Mouse (Mus musculus) hindbrain, embryonic 16.5 days (tissue): ENCODE results near the gene Bbs1. TPM values are rescaled to one million over a fixed set of nuclear protein-coding genes. Genes with fewer than 3 reads are reported as not detected.

Source experiments
- ATAC-seq: fragments of 200-750 bp; cut with Nextera tagmentation; 2 replicates; pipeline ENCODE4 v1.8.0; 2017; ENCODE audit warnings: moderate TSS enrichment, moderate library complexity
- H3K27ac ChIP-seq: fragments of 300-500 bp; sonication (generic); 2 replicates; pipeline ENCODE4 v1.5.1; 2014; ENCODE audit warnings: low read depth, mild to moderate bottlenecking, control low read depth, low read length, moderate library complexity
- H3K27me3 ChIP-seq: fragments of 300-500 bp; sonication (generic); replicated peaks from 2 replicates; pipeline ENCODE4 v1.6.1; 2014; ENCODE audit warnings: low read length; ENCODE audit not compliant: control insufficient read depth, insufficient read depth
- H3K36me3 ChIP-seq: fragments of 300-500 bp; sonication (generic); 2 replicates; pipeline ENCODE4 v1.6.1; 2014; ENCODE audit warnings: mild to moderate bottlenecking, low read length, moderate library complexity, mixed read lengths; ENCODE audit not compliant: control insufficient read depth, insufficient read depth
- H3K4me1 ChIP-seq: fragments of 300-500 bp; sonication (generic); 2 replicates; pipeline ENCODE4 v1.6.1; 2014; ENCODE audit warnings: low read depth, low read length; ENCODE audit not compliant: control insufficient read depth, insufficient read depth
- H3K4me2 ChIP-seq: fragments of 300-500 bp; sonication (generic); 2 replicates; pipeline ENCODE4 v1.6.1; 2014; ENCODE audit warnings: mild to moderate bottlenecking, low read length, control low read depth, moderate library complexity
- H3K4me3 ChIP-seq: fragments of 300-500 bp; sonication (generic); 2 replicates; pipeline ENCODE4 v1.5.1; 2014; ENCODE audit warnings: mild to moderate bottlenecking, low read length, control low read depth, moderate library complexity
- H3K9ac ChIP-seq: fragments of 300-500 bp; sonication (generic); 2 replicates; pipeline ENCODE4 v1.6.1; 2014; ENCODE audit warnings: low read depth, mild to moderate bottlenecking, control low read depth, low read length, moderate library complexity
- H3K9me3 ChIP-seq: fragments of 300-500 bp; sonication (generic); 2 replicates; pipeline ENCODE4 v1.6.1; 2014; ENCODE audit warnings: mild to moderate bottlenecking, low read length, moderate library complexity; ENCODE audit not compliant: control insufficient read depth
- WGBS: fragments of 180-500 bp; shearing (Covaris S2); extraction: QIAGEN DNeasy Blood & Tissue Kit; methylation state at CpG from one replicate; pipeline ENCODE4 v1.1.7; 2014; 5-methylcytosine and 5-hydroxymethylcytosine counted together
- polyA plus RNA-seq: library from polyadenylated mRNA; unstranded; fragments of >200 nt; fragmentation: Nextera tagmentation; extraction: Ambion mirVana; gene quantifications from 2 replicates; pipeline ENCODE4 v1.2.1, GENCODE M21; 2015

Gene Bbs1
- polyA plus RNA-seq, 1 experiment from 2014 or later, result 8.8 TPM

DNA sequence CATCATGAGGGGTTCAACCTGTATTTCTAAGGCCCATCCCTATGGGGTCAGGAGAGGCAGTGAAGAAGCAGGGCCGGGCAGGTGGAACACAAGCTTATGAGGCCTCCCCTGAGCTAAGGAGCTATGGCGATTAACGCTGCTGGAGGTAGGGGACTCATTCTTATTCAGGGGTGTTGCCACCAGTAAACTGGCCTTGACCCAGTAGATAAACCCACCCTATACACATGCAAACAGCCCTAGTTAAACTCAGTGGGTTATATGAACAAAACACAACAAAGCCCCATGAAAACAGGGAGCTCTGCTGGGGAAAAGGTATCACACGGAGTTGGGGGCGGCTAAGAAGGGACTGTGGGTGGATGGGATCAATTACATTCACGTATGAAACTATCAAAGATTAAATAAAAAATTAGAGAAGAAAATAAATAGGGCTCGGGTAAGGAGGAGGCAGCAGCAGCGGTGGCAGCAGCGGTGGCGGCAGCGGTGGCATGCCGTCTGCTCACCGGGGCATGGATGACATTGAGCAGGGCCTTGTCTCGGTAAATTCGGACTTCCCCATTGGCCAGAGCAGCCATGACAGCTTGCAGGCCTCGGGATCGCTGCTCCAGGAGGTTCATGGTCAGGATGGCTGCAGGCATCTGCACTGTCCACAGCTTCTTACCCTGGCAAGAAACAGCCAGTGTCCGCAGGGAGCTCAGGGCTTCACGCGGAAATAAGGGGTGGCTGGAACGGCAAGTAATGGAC lies 9.5 kb downstream of the Bbs1 start:
- Histone ChIP-seq H3K4me2 (no peak overlapping the region), H3K9me3 (no peaks in the 10 kb centered on the region), H3K36me3 (peaks cover 12% of the 10 kb centered on the region), H3K27me3 (no peaks in the 10 kb centered on the region), H3K9ac (no peak overlapping the region), H3K4me3 (no peak overlapping the region), H3K27ac (no peak overlapping the region), H3K4me1 (no peaks in the 10 kb centered on the region)
- no peak for ATAC-seq
- WGBS, result 56% methylated on average over 21 of the region's 21 CpGs

DNA sequence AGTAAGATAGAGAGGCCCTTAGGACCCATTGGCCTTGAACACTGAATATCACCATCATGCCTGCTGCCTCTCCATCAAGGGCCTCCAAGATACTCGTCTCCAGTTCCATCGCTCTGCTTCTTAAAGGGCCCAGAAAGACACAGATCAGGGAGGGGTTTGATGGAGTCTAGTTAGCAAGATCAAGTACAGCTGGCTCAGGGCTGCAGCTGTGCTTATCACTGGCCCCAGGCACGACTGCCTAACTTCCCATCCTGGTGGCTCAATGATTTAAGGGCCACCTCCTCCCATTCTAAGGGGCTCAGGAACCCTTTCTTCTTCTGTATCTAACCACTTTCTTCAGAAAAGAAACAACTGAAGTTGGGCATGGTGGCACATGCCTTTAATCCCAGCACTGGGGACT lies 14.6 kb downstream of the Bbs1 start:
- H3K4me1 ChIP-seq, result no peaks in the 10 kb centered on the region
- H3K4me2 ChIP-seq, result no peak overlapping the region
- WGBS, result 84% methylated on average over 3 of the region's 3 CpGs
- no peak for ATAC-seq
- H3K27ac ChIP-seq, result no peak overlapping the region
- H3K9ac ChIP-seq, result no peak overlapping the region
- peaks cover 11% of the 10 kb centered on the region for H3K36me3 ChIP-seq
- H3K27me3 ChIP-seq, result no peaks in the 10 kb centered on the region
- H3K4me3 ChIP-seq, result no peak overlapping the region
- no peaks in the 10 kb centered on the region for H3K9me3 ChIP-seq

DNA sequence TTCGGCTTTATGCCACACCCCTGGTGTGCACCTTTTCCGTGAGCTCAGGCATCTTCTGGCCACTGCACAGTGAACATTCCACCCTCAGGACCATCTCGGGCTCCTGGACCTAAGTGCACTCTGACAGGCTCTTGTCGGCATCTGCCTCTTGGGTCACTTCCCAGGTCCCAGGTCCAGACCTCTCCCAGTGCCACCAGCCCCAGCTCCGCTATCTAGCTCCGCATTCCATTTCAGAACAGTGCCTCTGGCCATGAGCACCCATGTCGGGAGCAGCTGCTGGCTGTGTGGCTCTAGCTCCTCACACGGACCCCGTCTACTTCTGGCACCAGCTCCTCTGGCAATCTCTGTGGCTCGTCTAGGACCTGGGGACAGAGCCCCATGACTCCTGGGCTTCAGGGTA lies 16.6 kb downstream of the Bbs1 start:
- 91% methylated on average over 10 of the region's 10 CpGs for WGBS
- no peak for ATAC-seq
- H3K9ac ChIP-seq, result no peak overlapping the region
- no peaks in the 10 kb centered on the region for H3K27me3 ChIP-seq
- H3K4me2 ChIP-seq, result no peak overlapping the region
- H3K9me3 ChIP-seq, result no peaks in the 10 kb centered on the region
- H3K36me3 ChIP-seq, result peaks cover 11% of the 10 kb centered on the region
- H3K4me3 ChIP-seq, result no peak overlapping the region
- H3K27ac ChIP-seq, result no peak overlapping the region
- H3K4me1 ChIP-seq, result no peaks in the 10 kb centered on the region

DNA sequence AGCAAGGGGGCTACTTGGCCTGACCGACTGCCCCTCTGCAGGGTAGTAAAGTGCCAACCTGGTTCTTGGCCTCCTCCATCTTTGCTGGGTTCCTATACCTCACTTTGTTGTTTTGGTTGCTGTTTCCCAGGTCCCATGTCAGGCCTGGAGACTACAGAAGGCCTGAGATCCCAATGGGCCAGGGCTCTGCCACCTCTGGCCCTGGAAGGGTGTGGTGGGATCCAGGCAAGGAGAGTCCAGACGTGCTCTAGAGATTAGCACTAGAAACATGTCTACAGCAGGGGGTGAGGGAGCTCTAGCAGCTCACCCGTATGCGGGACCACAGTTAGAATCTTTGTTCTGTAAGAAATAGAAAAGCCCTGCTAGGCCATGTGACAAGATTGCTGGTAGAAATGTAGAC lies 22.5 kb downstream of the Bbs1 start:
- Histone ChIP-seq H3K27me3 (no peaks in the 10 kb centered on the region), H3K9ac (no peak overlapping the region), H3K9me3 (no peaks in the 10 kb centered on the region), H3K36me3 (no peaks in the 10 kb centered on the region), H3K27ac (no peak overlapping the region), H3K4me1 (peaks cover 7% of the 10 kb centered on the region), H3K4me2 (no peak overlapping the region), H3K4me3 (no peak overlapping the region)
- 81% methylated on average over 4 of the region's 4 CpGs for WGBS
- ATAC-seq, result no peak

DNA sequence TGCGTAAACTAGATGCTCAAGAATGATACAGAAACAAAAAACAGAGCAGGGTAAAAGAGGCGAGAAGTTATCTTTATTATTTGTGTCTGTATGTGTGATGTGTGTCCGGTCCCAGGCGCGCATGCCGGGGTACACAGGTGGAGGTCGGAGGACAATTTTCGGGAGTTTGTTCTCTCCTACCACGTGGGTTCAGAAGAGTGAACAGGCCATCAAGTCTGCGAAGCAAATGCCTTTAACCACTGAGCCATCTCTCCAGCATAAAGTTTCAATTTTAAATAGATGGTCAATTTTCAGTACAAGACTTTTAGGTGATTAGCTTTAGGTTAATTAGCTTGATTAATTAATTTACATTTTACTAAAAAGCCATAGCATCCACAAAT lies 27.1 kb downstream of the Bbs1 start:
- 65% methylated on average over 10 of the region's 10 CpGs for WGBS
- Histone ChIP-seq H3K27me3 (no peaks in the 10 kb centered on the region; the same call in 1 of the 2 replicates), H3K27ac (no peak overlapping the region), H3K4me3 (peak overlapping the region; percentile 96), H3K4me2 (peak overlapping the region; percentile 88), H3K4me1 (peaks cover 15% of the 10 kb centered on the region), H3K9ac (peak overlapping the region; percentile 95), H3K36me3 (no peaks in the 10 kb centered on the region), H3K9me3 (no peaks in the 10 kb centered on the region)
- no peak for ATAC-seq

DNA sequence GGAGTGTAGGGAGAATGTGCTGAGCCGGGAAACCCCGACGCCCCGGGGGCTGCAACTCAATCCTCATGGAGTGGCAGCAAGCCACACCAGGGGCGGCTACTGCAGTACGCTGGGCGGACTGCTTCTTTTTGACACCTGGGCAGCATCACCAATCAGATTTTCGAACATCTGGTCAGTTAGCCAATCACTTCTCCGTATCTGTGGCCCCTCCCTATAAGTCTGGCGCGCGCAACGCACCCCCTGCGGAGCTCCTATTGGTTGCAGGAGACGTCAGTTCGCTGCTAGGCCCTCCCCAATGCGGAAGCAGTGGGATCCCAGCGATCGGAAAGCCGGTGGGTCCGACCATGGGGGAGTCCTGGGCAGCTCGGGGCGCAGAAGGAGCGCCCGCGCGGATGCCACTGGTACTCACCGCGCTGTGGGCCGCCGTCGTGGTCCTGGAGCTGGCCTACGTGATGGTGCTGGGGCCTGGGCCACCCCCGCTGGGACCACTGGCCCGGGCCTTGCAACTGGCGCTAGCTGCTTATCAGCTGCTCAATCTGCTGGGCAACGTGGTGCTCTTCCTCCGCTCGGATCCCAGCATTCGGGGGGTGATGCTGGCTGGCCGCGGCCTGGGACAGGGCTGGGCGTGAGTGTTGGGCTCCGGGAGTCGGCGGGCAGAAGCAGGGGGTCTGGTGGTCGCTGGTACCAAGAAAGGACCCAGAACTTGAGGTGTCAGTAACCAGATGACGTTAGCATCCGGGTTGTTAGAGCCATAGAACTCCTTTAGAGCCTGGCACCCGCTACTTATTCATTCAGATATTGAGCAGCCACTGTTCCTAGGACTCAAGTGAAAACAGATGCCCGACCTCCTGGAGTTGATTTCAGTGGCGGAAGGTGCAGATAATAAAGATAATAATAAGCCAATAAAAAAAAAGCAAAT lies 27.8 kb downstream of the Bbs1 start, which contains the start of gene Zdhhc24:
Gene Zdhhc24, plus strand, starts transcription at position 264 of the 919 bp plus-strand sequence.
- Histone ChIP-seq H3K27ac (peak within 1 kb of the TSS; percentile 77), H3K4me2 (peak within 1 kb of the TSS; percentile 88), H3K27me3 (no peaks in the 10 kb centered on the region; the same call in 1 of the 2 replicates), H3K36me3 (no peaks in the 10 kb centered on the region), H3K4me3 (peak within 1 kb of the TSS; percentile 96), H3K9me3 (no peaks in the 10 kb centered on the region), H3K4me1 (peaks cover 15% of the 10 kb centered on the region), H3K9ac (peak within 1 kb of the TSS; percentile 95)
- ATAC-seq, result peak; percentile 98
- 1% methylated on average over 47 of the region's 52 CpGs for WGBS

DNA sequence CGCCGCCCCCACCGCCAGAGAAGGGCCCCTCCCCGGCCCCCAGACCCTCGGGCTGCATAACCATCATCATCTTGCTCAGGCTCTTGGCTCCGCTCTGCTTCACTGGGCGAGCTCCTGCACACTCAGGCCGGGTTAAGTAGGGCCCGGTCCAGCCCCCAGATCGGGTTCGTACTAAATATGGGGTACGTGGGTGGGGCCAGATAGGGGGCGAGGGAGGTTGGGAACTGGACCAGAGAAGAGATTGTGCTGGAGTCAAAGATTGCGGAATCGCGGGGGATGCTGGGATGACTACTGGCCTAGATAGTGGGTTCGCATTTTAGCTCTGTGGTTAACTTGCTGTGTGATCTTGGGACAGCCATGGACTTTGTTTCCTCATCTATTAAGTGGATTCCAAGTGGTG lies 28.6 kb downstream of the Bbs1 start, which contains the start of gene Actn3:
Gene Actn3, minus strand, starts transcription at position 125 of the 400 bp plus-strand sequence.
- no peak for ATAC-seq
- 5% methylated on average over 17 of the region's 17 CpGs for WGBS

DNA sequence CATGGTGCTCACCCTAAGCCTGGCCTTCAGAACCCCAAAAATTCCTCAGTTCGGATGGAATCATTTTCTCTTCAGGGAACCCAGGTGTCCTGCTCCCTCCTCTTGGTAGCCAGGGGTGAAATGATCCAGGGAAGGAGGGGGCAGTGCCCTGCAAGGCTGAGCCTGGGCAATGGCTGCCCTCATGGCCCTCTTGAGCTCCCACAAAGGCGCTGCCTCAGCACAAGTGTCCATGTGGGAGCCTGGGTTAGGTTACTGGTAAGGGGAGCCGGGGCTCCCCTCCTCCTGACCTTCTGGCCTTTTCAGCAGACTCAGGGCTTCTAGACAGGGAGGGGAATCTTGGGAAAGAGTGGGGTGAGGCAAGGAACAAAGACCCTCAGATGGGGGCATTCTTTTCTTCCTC lies 29.7 kb downstream of the Bbs1 start:
- H3K27me3 ChIP-seq, result no peaks in the 10 kb centered on the region; the same call in 1 of the 2 replicates
- no peaks in the 10 kb centered on the region for H3K36me3 ChIP-seq
- no peaks in the 10 kb centered on the region for H3K9me3 ChIP-seq
- peaks cover 15% of the 10 kb centered on the region for H3K4me1 ChIP-seq
- no peak overlapping the region for H3K4me3 ChIP-seq
- 61% methylated on average over 3 of the region's 3 CpGs for WGBS
- H3K9ac ChIP-seq, result no peak overlapping the region
- H3K4me2 ChIP-seq, result no peak overlapping the region
- no peak overlapping the region for H3K27ac ChIP-seq
- ATAC-seq, result no peak

More for the DNA sequence above, 28.6 kb downstream of the Bbs1 start, which contains the start of gene Actn3:
- Histone ChIP-seq H3K27me3 (no peaks in the 10 kb centered on the region; the same call in 1 of the 2 replicates), H3K4me1 (peaks cover 15% of the 10 kb centered on the region), H3K27ac (peak within 1 kb of the TSS; percentile 77), H3K4me3 (peak within 1 kb of the TSS; percentile 96), H3K4me2 (peak within 1 kb of the TSS; percentile 88), H3K9ac (peak within 1 kb of the TSS; percentile 95), H3K9me3 (no peaks in the 10 kb centered on the region), H3K36me3 (no peaks in the 10 kb centered on the region)

DNA sequence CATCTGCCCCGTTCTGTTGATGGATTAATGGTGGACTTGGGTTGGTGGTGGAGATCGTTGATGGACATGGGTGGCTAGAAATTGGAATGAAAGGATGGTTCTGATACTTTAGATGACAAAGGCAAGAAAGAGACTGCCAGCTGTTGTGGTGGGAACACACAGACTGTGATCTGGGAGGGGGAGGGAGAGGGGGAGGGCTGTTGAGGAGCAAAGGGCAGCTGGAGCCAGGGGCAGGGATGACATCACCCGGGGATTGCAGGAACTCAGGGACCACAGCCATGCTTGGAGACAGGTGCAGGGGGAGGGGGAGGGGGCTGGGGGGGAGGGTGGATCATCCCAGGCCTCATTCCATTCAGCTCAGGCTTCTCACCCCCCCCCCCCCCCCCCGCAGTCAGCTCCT lies 30.2 kb downstream of the Bbs1 start:
- Histone ChIP-seq H3K27ac (no peak overlapping the region), H3K27me3 (no peaks in the 10 kb centered on the region; the same call in 1 of the 2 replicates), H3K4me1 (peaks cover 15% of the 10 kb centered on the region), H3K36me3 (no peaks in the 10 kb centered on the region), H3K9ac (no peak overlapping the region), H3K4me3 (no peak overlapping the region), H3K4me2 (no peak overlapping the region), H3K9me3 (no peaks in the 10 kb centered on the region)
- ATAC-seq, result no peak
- 67% methylated on average over 3 of the region's 4 CpGs for WGBS
